Mouse (Mus musculus) myocyte (in vitro differentiated cells): Measurements from ENCODE around the gene Ipo11. TPM values are rescaled to one million over a fixed set of nuclear protein-coding genes. Genes with fewer than 3 reads are reported as not detected.

Source experiments
- H3K27me3 ChIP-seq: one replicate; pipeline ENCODE4 v1.6.1; 2011; ENCODE audit not compliant: control insufficient read depth, insufficient read depth, insufficient read length
- H3K36me3 ChIP-seq: one replicate; pipeline ENCODE4 v1.6.1; 2011; ENCODE audit not compliant: control insufficient read depth, insufficient read depth
- H3K4me2 ChIP-seq: one replicate; pipeline ENCODE4 v1.6.1; 2011; ENCODE audit warnings: low read depth, control low read depth
- H3K4me3 ChIP-seq: one replicate; pipeline ENCODE4 v1.5.1; 2011; ENCODE audit warnings: mild to moderate bottlenecking, control low read depth, moderate library complexity
- H3K79me2 ChIP-seq: one replicate; pipeline ENCODE4 v1.6.1; 2011; ENCODE audit not compliant: control insufficient read depth, insufficient read depth
- H3ac ChIP-seq: one replicate; pipeline ENCODE4 v1.6.1; 2011; ENCODE audit not compliant: control insufficient read depth, insufficient read length
- CEBPB ChIP-seq: IDR thresholded peaks from 2 replicates; pipeline ENCODE4 v1.6.1; 2011; ENCODE audit warnings: mild to moderate bottlenecking, moderate library complexity; ENCODE audit not compliant: poor library complexity, insufficient read depth, severe bottlenecking
- E2F4 ChIP-seq: IDR thresholded peaks from one replicate; pipeline ENCODE4 v1.6.1; 2011; ENCODE audit warnings: mild to moderate bottlenecking, control low read depth, moderate library complexity; ENCODE audit not compliant: insufficient read depth
- MAX ChIP-seq: IDR thresholded peaks from one replicate; pipeline ENCODE4 v1.6.1; 2011; ENCODE audit warnings: low read depth, mild to moderate bottlenecking, control low read depth
- MYOD1 ChIP-seq, 3 experiments: IDR thresholded peaks; one replicate each; pipeline ENCODE4 v1.6.1; 2011; ENCODE audit warnings: control low read depth in 2 of 3, low read depth in 2 of 3, mild to moderate bottlenecking in 2 of 3, moderate library complexity in 1 of 3; ENCODE audit not compliant: insufficient read length in 2 of 3, control insufficient read depth in 1 of 3
- MYOG ChIP-seq, 3 experiments: IDR thresholded peaks; one replicate each; pipeline ENCODE4 v1.6.1; 2011; ENCODE audit warnings: control low read depth in 2 of 3, low read depth in 2 of 3, mild to moderate bottlenecking in 2 of 3; ENCODE audit not compliant: insufficient read length in 2 of 3, control insufficient read depth in 1 of 3, insufficient read depth in 1 of 3
- POLR2A ChIP-seq: IDR thresholded peaks from one replicate; pipeline ENCODE4 v1.6.1; 2011; ENCODE audit warnings: low read depth, mild to moderate bottlenecking, control low read depth, moderate library complexity; ENCODE audit not compliant: insufficient read length
- POLR2AphosphoS2 ChIP-seq: IDR thresholded peaks from one replicate; pipeline ENCODE4 v1.6.1; 2011; ENCODE audit warnings: low read depth, control low read depth; ENCODE audit not compliant: insufficient read length
- REST ChIP-seq: IDR thresholded peaks from one replicate; pipeline ENCODE4 v1.6.1; 2011; ENCODE audit warnings: mild to moderate bottlenecking, control low read depth, moderate library complexity; ENCODE audit not compliant: insufficient read depth, insufficient read length
- SRF ChIP-seq: IDR thresholded peaks from one replicate; pipeline ENCODE4 v1.6.1; 2011; ENCODE audit warnings: low read depth; ENCODE audit not compliant: control insufficient read depth, insufficient read length
- TCF12 ChIP-seq: IDR thresholded peaks from one replicate; pipeline ENCODE4 v1.6.1; 2011; ENCODE audit warnings: mild to moderate bottlenecking, control low read depth; ENCODE audit not compliant: poor library complexity, insufficient read depth, severe bottlenecking
- TCF3 ChIP-seq: IDR thresholded peaks from one replicate; pipeline ENCODE4 v1.6.1; 2011; ENCODE audit warnings: low read depth, control low read depth; ENCODE audit not compliant: insufficient read length
- USF1 ChIP-seq: IDR thresholded peaks from one replicate; pipeline ENCODE4 v1.6.1; 2011; ENCODE audit warnings: low read depth, mild to moderate bottlenecking, control low read depth, moderate library complexity
- polyA plus RNA-seq: library from polyadenylated mRNA; unstranded; fragments of >200 nt; fragmentation: generic; extraction: Trizol; gene quantifications from one replicate; pipeline ENCODE4 v1.2.1, GENCODE M21; 2012; ENCODE audit warnings: missing spikeins

Ipo11 gene
- polyA plus RNA-seq, 1 experiment = 10.4 TPM

- Histone ChIP-seq H3K4me3 (no peak overlapping the region), H3K27me3 (no peaks in the 10 kb centered on the region), H3K36me3 (peaks cover 11% of the 10 kb centered on the region)
Observed at GRCm38 (mm10) chr13:106813087-106813486, 123.7 kb downstream of the Ipo11 start.

GRCm38 (mm10) chr13:106810156-106810555 lies 126.6 kb downstream of the Ipo11 start:
- no peaks in the 10 kb centered on the region for H3K27me3 ChIP-seq
- H3K4me2 ChIP-seq = no peak overlapping the region
- no peak overlapping the region for H3K4me3 ChIP-seq
- H3ac ChIP-seq = no peak overlapping the region
- TF ChIP-seq E2F4 = no peak
- no peak for TF ChIP-seq POLR2A
- no peak for TF ChIP-seq MYOD1 (IDR thresholded peaks at IDR 0.05; ENCODE audit: control insufficient read depth in 1 of 3, insufficient read length in 2 of 3, low read depth in 2 of 3)
- H3K79me2 ChIP-seq = no peaks in the 10 kb centered on the region
- H3K36me3 ChIP-seq = peaks cover 20% of the 10 kb centered on the region

More at GRCm38 (mm10) chr13:106813087-106813486, 123.7 kb downstream of the Ipo11 start:
- H3K79me2 ChIP-seq = no peaks in the 10 kb centered on the region
- H3ac ChIP-seq = no peak overlapping the region
- TF ChIP-seq USF1 = no peak
- TF ChIP-seq E2F4 = no peak
- no peak for TF ChIP-seq MAX
- no peak for TF ChIP-seq MYOD1 (IDR thresholded peaks at IDR 0.05; ENCODE audit: control insufficient read depth in 1 of 3, insufficient read length in 2 of 3, low read depth in 2 of 3)
- H3K4me2 ChIP-seq = no peak overlapping the region

GRCm38 (mm10) chr13:106808821-106809220 lies 127.9 kb downstream of the Ipo11 start:
- TF ChIP-seq CEBPB = no peak
- no peak for TF ChIP-seq SRF
- TF ChIP-seq USF1 = no peak
- TF ChIP-seq MYOD1 (IDR thresholded peaks at IDR 0.05; ENCODE audit: control insufficient read depth in 1 of 3, insufficient read length in 2 of 3, low read depth in 2 of 3) = no peak
- TF ChIP-seq E2F4 = no peak
- no peak for TF ChIP-seq MYOG (IDR thresholded peaks at IDR 0.05; ENCODE audit: control insufficient read depth in 1 of 3, insufficient read depth in 1 of 3, insufficient read length in 2 of 3, low read depth in 2 of 3)
- TF ChIP-seq POLR2A = no peak
- no peak for TF ChIP-seq REST
- no peak for TF ChIP-seq MAX
- TF ChIP-seq TCF12 = no peak
- TF ChIP-seq TCF3 = no peak
- no peak for TF ChIP-seq POLR2AphosphoS2
- Histone ChIP-seq H3ac (no peak overlapping the region), H3K27me3 (no peaks in the 10 kb centered on the region), H3K4me2 (no peak overlapping the region), H3K36me3 (peaks cover 20% of the 10 kb centered on the region), H3K79me2 (no peaks in the 10 kb centered on the region), H3K4me3 (no peak overlapping the region)

GRCm38 (mm10) chr13:106808315-106808714 lies 128.4 kb downstream of the Ipo11 start:
- Histone ChIP-seq H3K4me2 (no peak overlapping the region), H3ac (no peak overlapping the region), H3K27me3 (no peaks in the 10 kb centered on the region), H3K36me3 (peaks cover 20% of the 10 kb centered on the region), H3K79me2 (no peaks in the 10 kb centered on the region), H3K4me3 (no peak overlapping the region)
- TF ChIP-seq REST (no peak), E2F4 (no peak), MYOG (IDR thresholded peaks at IDR 0.05; ENCODE audit: control insufficient read depth in 1 of 3, insufficient read depth in 1 of 3, insufficient read length in 2 of 3, low read depth in 2 of 3) (no peak), USF1 (no peak), TCF3 (no peak), POLR2A (no peak), CEBPB (no peak), MAX (no peak), TCF12 (no peak), MYOD1 (IDR thresholded peaks at IDR 0.05; ENCODE audit: control insufficient read depth in 1 of 3, insufficient read length in 2 of 3, low read depth in 2 of 3) (no peak), SRF (no peak), POLR2AphosphoS2 (no peak)

- H3K4me3 ChIP-seq = no peak overlapping the region
- no peak for TF ChIP-seq POLR2A
- TF ChIP-seq USF1 = no peak
- TF ChIP-seq E2F4 = no peak
- no peak for TF ChIP-seq SRF
- TF ChIP-seq MAX = no peak
- no peak for TF ChIP-seq MYOG (IDR thresholded peaks at IDR 0.05; ENCODE audit: control insufficient read depth in 1 of 3, insufficient read depth in 1 of 3, insufficient read length in 2 of 3, low read depth in 2 of 3)
- no peak for TF ChIP-seq POLR2AphosphoS2
Observed at GRCm38 (mm10) chr13:106807303-106807702, 129.5 kb downstream of the Ipo11 start.

More at GRCm38 (mm10) chr13:106807303-106807702, 129.5 kb downstream of the Ipo11 start:
- H3K27me3 ChIP-seq = no peaks in the 10 kb centered on the region
- H3K79me2 ChIP-seq = no peaks in the 10 kb centered on the region
- no peak overlapping the region for H3ac ChIP-seq
- H3K4me2 ChIP-seq = no peak overlapping the region
- H3K36me3 ChIP-seq = peaks cover 20% of the 10 kb centered on the region
